Mouse (Mus musculus): ENCODE results near the gene Sh3pxd2b.

Gene Sh3pxd2b

DNA sequence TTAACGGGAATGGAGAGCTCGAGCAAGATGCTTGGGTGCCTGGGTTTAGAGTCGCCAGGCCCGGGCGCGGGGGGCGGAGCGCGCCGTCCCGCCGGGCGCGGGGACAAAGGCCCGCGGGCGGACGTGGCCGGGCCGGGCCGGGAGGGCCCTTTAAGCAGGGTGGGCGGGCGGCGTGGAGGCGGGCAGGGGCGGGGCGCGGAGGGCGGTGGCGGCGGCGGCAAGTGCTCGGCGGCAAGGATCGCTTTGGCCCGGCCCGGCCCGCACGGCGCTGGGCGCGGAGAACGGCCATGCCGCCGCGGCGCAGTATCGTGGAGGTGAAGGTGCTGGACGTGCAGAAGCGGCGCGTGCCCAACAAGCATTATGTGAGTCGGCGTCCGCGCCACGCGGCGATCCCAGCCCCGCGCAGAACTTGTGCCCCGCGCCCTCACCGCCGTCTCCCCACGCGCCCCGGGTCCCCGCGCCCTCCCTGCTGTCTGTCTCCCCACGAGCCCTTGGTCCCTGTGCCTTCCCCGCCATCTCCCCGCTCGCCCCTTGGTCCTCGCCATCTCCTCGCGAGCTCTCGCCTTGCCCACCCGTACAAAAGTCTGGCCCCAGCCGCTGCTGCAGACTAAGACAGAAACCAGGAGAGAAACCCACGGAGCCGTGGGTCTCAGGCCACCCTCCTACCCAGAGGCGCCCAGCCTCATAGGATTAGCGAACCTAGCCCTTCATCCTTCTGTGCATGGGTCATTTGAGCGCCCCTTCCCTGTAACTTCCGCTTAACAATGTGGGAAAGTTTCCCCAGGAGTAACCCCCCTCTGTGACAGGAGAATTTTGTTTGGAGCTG lies at the start of gene Sh3pxd2b:
Sh3pxd2b (plus strand) TSS at position 214 of the 826 bp plus-strand sequence.
- no peak for DNase-seq (ENCODE audit: low spot score in 2 of 2)

DNA sequence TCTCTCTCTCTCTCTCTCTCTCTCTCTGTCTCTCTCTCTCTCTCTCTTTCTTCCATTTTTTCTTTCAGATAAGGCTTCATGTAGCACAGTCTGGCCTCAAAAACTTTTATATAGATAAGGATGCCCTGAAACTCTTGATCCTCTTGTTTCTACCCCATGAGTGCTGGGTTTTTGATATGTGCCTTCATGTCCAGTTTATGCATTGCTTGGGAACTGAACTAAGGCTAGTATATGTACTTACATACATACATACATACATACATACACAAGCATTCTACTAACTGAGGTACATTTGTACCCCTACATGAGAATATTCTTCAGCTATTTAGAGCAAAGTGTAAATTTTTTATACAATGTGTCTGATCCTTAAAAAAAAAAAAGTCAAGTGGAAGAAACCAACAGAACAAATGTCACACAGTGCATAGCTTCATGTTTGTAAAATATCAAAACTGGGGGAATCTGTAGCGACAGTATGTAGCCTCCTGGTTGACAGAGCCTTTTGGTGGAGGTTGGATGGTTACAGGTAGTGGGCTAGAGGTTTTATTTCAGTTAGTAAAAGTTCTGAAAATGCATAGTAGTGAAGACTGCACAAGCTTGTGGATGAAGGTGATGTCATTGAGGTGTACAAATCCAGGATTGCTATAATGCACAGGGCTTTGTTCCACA lies 49.6 kb upstream of the Sh3pxd2b start:
- no peak for DNase-seq (ENCODE audit: low spot score in 2 of 2)

DNA sequence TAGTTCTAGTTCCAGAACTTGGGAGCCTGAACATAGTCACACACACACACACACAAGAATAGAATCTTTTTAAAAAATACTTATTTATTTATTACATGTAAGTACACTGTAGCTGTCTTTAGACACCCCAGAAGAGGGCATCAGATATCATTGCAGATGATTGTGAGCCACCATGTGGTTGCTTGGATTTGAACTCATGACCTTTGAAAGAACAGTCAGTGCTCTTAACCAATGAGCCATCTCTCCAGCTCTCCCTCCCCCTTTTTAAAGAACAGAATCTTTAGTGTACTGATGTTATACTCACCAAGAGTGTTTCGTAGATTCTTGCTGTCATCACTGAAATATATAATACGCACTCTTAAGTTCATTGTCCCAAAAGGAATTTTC lies 49.1 kb upstream of the Sh3pxd2b start:
- no peak for DNase-seq (ENCODE audit: low spot score in 2 of 2)

DNA sequence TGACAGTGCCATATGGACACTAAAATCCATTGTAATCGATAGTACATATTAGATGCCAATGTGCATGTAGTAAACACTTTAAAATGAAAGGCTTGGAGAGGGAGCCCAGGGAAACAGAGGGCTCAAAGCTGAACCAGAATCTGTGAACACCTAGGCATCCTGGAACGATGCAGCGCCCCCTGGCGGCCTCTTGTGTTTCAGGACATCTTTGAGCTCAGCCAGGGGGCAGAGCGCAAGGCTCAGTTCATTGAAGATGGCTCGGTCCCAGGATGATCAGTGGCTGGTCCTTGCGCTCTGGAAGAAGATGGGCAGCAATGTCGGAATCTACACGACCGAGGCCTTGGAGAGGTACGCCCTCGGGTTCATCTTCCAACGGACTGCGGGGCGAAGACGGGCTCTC lies 47.8 kb upstream of the Sh3pxd2b start, which contains the start of gene Hbq1a:
Hbq1a (plus strand) TSS at position 205 of the 400 bp plus-strand sequence.
- DNase-seq (ENCODE audit: low spot score in 2 of 2) = peak; percentile 32 to 45

DNA sequence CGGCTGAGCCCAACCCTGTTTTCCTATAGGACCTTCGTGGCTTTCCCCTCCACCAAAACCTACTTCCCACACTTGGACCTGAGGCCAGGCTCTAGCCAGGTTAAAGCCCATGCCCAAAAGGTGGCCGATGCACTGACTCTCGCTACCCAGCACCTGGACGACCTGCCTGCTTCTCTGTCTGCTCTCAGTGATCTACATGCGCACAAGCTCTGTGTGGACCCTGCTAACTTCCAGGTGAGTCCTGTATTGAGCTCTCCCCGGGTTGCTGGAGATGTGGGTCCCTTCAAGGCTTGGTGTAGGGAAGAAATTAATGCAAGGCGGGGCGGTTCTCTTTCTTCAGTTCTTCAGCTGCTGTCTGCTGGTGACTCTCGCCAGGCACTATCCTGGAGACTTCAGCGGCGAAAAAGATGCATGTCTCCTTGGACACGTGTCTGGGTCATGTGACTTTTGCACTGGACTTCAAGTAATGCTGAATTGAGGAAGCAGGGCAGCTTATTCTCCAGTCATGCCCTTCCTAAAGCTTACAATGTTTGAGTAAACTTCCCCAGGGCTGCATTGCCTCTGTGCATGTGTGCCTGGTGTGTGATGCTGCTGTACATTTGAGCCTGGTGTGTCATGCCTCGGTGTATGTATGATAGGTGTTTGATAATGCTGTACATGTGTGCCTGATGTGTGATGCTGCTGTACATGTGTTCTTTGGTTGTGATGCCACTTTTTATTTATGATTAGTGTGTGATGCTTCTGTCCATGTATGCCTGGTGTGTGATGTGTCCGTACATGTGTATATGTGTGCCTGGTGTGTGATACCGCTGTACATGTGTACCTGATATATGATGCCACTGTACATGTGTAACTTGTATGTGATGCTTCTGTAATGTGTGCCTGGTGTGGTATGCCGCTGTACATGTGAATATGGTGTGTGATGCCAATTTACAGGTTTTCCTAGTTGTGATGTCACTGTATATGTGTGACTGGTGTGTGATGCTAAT lies 47.0 kb upstream of the Sh3pxd2b start:
- no peak for DNase-seq (ENCODE audit: low spot score in 2 of 2)

DNA sequence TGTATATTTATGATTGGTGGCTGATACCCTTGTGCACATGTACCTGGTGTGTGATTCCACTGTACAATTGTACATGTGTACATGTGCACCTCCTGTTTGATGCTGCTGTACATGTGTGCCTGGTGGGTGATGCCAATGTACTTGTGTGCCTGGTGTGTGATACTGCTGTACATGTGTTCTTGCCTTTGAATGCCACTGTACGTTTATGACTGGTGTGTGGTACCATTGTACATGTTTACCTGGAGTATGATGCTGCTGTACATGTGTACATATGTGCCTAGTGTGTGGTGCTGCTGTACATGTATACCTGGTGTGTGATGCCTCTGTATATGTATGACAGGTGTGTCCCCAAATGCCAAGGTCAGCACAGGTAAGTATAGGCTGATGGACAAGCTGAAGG lies 46.1 kb upstream of the Sh3pxd2b start:
- no peak for DNase-seq (ENCODE audit: low spot score in 2 of 2)

DNA sequence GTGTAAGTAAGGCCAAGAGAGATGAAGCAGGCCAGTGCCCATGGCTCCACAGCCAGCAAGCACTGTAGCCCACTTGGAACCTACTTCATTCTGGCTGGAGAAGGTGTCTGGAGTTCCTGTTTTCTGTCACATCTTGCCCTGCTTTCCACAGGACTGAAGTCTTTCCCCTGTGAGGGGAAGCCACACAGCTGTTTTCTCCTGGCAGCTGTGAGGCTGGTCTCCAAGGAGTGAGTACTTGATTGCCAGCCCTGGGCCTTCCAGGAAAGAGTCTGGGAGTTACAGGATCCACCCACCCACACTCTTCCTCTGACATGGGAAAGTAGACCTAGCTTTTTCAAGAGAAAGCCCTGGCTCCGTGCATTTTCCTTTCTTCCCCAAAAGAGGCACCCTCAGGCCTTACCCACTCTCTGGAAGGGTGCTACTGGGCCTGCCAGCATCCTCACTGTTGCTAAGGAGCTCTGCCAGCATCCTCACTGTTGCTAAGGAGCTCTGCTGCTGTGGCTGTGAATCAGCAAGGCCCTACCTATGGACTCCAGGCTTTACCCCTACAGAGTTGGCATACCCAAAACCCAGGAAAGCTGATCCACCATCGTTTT lies 44.7 kb upstream of the Sh3pxd2b start:
- DNase-seq (ENCODE audit: low spot score in 2 of 2) = peak in 1 of 2 experiments; percentile 22

DNA sequence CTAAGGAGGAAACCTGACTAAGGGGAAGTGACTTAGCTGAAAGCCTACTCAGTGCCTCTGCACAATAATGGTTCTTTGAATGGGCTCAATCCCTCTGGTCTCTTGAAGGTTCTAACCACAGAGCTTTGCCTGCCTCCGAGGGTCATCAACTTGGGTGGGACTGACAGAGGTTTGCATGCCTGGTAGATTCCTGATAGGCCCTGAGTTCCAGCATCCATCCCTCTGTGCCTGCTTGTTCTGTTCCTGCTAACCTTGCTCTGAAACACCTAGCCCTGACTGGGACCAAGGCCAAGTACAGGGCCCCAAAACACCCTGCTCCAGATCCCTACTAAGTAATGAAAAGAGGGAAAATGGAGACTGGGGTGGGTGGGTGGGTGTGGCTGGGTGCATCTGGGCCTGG lies 44.2 kb upstream of the Sh3pxd2b start:
- no peak for DNase-seq (ENCODE audit: low spot score in 2 of 2)

DNA sequence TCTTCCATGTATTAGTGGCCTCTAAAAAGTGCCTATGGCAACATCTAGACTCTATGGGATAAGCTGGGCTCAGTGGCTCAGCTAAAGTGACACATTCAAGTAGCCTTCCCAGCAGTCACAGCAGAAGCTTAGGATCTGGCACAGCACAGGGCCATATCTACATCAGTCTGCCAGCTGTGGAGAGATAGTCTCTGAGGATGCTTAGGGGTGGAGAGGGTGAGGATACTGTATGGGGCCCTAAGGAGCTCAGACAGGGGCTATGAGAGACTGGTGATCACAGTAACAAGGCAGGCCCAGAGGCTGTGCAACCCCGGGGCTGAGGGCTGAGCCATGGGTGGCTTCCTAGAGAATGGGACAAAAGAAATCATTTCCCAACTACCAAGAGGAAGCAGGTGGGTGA lies 40.6 kb upstream of the Sh3pxd2b start:
- no peak for DNase-seq (ENCODE audit: low spot score in 2 of 2)

DNA sequence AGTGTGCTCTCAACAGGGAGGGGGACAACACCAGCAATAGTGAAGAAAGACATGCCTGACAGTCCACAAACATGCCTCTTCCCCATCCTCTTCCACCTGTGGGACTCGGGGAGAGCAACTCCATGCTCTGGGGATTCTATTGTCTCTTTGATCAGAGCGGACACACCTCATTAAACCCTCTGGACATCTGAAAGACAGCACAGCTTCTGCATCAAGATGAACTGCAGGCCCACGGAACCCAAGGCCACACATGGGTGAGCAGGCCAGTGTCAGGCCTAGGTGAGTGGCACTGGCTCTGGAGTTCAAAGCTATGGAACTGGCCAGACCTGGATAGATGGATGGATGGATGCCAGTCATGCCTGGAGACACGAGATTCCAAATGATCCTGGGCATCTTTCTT lies 38.2 kb upstream of the Sh3pxd2b start:
- no peak for DNase-seq (ENCODE audit: low spot score in 2 of 2)

DNA sequence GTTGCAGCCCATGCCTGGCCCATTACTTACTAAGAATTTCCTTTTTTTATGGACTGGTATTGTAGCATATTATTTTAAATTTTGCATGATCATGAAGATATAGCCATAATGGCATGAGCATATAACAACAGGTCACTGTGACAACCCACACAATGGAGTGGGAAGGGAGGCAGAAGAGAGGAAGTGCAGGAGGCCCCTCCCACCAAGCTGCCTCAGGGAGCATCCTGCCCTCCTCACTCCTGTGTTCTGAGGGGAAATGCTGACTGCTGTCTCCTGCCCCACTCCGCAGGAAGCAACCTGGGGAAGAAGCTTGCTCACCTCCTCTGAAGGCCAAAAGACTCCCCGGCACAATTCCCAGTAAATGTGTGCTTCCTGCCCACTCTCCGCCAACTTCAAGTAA lies 37.7 kb upstream of the Sh3pxd2b start:
- DNase-seq (ENCODE audit: low spot score in 2 of 2) = no peak

DNA sequence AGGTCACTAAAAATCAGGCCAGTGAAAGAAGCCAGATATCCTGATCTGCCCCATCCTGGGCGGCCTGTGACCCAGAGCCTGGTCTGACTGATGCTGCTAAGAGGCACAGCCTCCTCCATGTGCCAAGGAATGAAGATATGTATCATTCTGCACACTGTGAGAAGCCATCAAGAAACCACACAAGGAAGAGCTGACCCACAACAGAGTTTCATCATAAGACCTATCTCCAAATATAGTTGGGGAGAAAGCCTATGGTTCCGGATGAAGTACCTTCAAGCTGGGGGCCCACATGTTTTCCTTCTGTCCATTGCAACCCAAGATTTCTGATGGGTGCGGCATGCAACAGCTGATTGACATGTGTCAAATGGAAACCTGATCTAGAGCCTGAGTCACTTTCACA lies 31.6 kb upstream of the Sh3pxd2b start:
- no peak for DNase-seq (ENCODE audit: low spot score in 2 of 2)

DNA sequence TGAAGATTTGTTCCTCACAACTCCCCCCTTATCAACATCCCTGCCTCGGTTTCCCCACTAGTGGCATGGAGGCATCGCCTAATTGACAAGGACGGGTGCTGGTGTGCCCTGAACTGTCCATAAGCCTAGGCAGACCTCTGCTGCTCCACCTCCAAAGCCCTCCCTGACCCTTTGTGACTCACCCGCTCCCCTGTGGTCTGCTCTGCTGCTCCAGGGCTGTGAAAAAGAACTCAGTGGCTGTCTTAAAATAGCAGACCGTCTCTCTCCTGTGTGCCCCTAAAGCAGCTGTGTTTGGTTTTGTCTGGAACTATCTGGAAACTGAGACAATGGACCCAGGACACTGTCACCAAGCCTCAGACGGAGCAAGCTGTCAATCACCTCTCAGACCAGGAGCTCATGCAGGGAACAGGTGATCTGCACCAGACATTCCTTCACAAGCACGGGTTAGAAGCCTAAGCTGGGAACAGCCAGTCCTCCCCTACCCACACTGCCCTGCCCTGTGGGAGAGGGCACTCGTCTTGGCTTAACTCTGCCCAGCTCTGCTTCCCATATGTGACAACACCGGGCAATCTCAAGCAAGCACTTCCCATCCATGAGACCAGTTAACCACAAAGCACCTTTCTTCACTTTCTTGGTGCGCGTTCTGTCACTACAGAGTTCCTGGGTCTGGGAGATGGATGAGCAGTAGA lies 27.0 kb upstream of the Sh3pxd2b start:
- DNase-seq (ENCODE audit: low spot score in 2 of 2) = no peak

DNA sequence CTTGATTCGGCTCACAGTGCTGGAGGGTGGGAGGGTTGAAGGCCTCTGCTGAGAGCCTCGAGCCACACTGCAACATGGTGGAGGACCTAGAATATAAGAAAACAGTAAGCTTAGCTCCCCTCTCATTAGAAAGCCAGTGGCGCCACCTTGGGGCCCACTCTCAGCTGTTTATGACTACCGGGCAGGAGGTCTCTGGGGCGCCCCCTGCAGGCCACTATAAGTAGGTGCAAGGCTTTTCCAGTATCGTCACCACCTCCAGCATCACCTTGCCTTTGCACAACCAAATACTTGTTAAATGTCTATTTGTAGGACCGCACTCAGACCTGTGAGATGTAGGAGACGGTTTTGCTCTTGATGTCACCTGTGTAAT lies 26.4 kb upstream of the Sh3pxd2b start:
- DNase-seq (ENCODE audit: low spot score in 2 of 2) = peak in 1 of 2 experiments; percentile 45

DNA sequence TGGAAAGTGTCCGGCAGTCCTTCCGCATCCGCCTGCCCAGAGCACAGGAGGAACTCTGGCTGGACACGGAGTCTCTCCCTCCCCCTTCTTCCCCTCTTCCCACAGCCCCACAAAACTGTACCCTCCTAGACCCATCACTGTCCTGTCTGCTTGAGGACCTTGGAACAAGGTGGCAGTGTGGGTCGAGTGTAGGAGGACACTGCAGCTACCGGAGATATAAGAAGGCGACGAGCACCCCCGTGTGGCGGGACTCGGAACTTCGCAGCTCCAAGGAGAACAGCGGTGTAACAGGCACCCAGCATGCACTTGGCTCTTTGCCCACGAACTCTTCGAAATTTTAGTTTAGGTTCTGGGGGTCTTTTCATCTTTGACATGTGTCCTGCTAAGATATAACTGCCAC lies 23.0 kb upstream of the Sh3pxd2b start:
- peak; percentile 71 to 80 for DNase-seq (ENCODE audit: low spot score in 2 of 2)

DNA sequence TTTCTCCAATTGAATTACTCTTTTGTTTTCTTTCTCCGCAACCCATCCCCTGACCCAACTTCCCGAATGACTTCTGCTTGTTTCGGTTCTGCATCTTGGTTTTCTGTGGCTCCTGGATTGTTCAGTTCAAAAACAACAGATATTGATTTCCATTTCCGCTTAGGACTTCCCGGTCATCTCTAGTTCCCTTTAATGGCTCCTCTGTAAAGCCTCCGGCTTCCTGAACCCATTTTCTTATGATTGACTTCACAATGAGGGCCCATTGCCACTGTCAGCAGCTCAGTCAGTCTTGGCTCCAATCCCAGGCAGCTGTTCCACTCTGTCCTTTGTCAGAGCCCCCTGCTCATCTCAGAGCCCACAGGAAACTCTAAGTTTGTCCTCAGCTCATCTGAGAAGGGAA lies 16.5 kb upstream of the Sh3pxd2b start:
- DNase-seq (ENCODE audit: low spot score in 2 of 2) = no peak

DNA sequence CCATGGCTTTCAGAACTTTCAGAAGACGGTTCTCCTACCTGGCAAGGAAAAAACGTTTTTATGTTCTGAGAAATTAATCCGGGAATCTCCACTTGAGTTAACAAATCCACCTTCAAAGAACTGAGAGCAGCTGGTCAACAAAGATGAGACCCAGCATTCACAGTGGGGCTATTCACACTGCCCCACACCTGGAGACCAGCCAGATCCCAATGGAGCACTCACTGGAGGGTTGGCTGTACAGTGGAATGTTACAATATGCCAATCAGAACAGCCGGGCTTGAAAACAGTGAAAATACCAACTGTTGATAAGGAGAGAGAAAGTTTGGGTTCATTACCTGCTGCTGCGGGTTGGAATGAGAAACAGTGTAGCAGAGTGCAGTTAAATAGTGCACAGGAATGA lies 15.8 kb upstream of the Sh3pxd2b start:
- DNase-seq (ENCODE audit: low spot score in 2 of 2) = no peak

DNA sequence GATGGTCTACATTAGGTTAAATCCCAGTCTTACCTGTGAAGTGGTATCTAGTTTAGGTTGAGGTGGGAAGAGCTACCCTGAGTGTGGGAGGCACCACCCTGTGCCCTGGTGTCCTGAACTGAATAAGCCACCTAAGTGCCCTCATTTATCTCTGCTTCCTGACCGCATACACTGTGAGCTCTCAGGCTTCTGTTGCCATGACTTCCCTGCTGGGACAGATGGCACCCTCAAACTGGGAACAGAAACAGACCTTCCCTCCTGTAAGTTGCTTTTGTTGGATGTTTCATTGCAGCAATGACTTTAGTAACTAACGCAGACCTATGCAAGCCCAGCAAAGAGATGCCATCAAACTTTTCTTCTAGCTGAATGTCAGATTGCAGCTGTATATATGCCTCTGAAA lies 14.4 kb upstream of the Sh3pxd2b start:
- DNase-seq (ENCODE audit: low spot score in 2 of 2) = no peak

DNA sequence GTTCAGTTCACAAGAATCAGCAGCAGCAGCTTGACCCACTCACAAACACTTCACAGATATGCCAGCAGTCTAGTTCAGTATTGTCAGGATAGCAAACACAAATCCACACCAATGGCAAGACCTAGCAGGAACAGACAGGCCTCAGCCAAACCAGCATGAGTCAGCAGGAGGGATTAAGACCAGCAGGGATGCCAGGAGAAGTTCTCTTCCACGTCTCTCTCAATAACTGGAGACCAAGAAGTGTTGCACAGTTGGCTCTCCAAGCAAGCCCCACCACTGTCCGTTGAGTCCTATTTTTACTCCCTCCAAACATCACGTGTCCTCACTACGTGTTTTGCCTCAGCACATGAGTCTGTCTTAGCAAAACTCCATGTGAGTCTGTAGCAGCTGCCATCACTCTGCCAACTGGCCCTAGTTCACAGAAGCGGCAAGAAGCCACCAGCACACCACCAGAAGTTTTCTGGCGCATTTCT lies 11.1 kb upstream of the Sh3pxd2b start:
- DNase-seq (ENCODE audit: low spot score in 2 of 2) = no peak

DNA sequence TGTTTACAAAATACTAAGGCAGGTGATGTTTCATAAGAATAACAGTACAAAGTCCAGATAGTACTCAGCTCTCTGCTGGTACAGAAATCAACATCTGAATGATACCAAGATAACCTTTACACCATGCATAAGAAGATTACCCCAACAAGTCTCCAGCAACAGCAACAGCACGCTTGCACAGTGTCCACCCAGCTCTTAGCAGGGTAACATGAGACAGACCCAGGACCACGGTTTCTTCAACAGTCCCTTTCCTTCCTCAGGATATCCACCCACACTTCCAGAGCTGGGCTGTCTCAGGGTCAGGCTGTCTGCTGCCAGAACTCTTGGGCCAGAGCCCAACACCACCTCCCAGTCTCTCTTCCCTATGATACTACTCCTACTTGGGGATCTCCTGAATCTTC lies 8.5 kb upstream of the Sh3pxd2b start:
- DNase-seq (ENCODE audit: low spot score in 2 of 2) = no peak
